Mouse (Mus musculus) heart, embryonic 10.5 days (tissue): ENCODE measurements around the gene Tbkbp1. TPM values are rescaled to one million over a fixed set of nuclear protein-coding genes. Genes with fewer than 3 reads are reported as not detected.

Source experiments
- DNase-seq: peaks from one replicate; pipeline ENCODE4 v3.0.0-alpha.2; 2017; ENCODE audit warnings: low spot score
- H3K27ac ChIP-seq: fragments of 300-500 bp; sonication (generic); 2 replicates; pipeline ENCODE4 v1.5.1; 2016; ENCODE audit warnings: mild to moderate bottlenecking
- H3K27me3 ChIP-seq: fragments of 300-500 bp; sonication (generic); 2 replicates; pipeline ENCODE4 v1.6.1; 2016; ENCODE audit warnings: mild to moderate bottlenecking; ENCODE audit not compliant: poor library complexity, insufficient read depth, severe bottlenecking
- H3K36me3 ChIP-seq: fragments of 300-500 bp; sonication (generic); 2 replicates; pipeline ENCODE4 v1.6.1; 2016; ENCODE audit warnings: mild to moderate bottlenecking, moderate library complexity
- H3K4me1 ChIP-seq: fragments of 300-500 bp; sonication (generic); 2 replicates; pipeline ENCODE4 v1.6.1; 2016; ENCODE audit warnings: mild to moderate bottlenecking
- H3K4me3 ChIP-seq: fragments of 300-500 bp; sonication (generic); 2 replicates; pipeline ENCODE4 v1.5.1; 2016; ENCODE audit warnings: mild to moderate bottlenecking, moderate library complexity
- H3K9me3 ChIP-seq: fragments of 300-500 bp; sonication (generic); 2 replicates; pipeline ENCODE4 v1.6.1; 2016; ENCODE audit warnings: mild to moderate bottlenecking, moderate library complexity
- WGBS: fragments of 180-500 bp; shearing (Covaris S2); methylation state at CpG from one replicate; pipeline ENCODE4 v1.1.7; 2016; 5-methylcytosine and 5-hydroxymethylcytosine counted together
- polyA plus RNA-seq: library from polyadenylated mRNA; unstranded; fragments of >200 nt; fragmentation: Nextera tagmentation; extraction: Ambion mirVana; gene quantifications from 2 replicates; pipeline ENCODE4 v1.2.1, GENCODE M21; 2016

Tbkbp1 gene
- polyA plus RNA-seq, 1 experiment from 2014 or later: 8.4 TPM

GRCm38 (mm10) chr11:97150411-97151330, 624 bp downstream of the Tbkbp1 start:
- Histone ChIP-seq H3K27ac (peak overlapping the region; percentile 93), H3K4me1 (peaks cover 62% of the 10 kb centered on the region), H3K27me3 (peaks cover 25% of the 10 kb centered on the region), H3K4me3 (peak overlapping the region; percentile 83), H3K36me3 (peaks cover 26% of the 10 kb centered on the region), H3K9me3 (no peaks in the 10 kb centered on the region)
- under 1% methylated on average over 101 of the region's 102 CpGs for WGBS
- peak; percentile 84 for DNase-seq

- no peaks in the 10 kb centered on the region for H3K9me3 ChIP-seq
- DNase-seq: no peak
- peak overlapping the region; percentile 93 for H3K27ac ChIP-seq
- H3K4me1 ChIP-seq: peaks cover 67% of the 10 kb centered on the region
- 2% methylated on average over 14 of the region's 14 CpGs for WGBS
- peaks cover 30% of the 10 kb centered on the region for H3K27me3 ChIP-seq
- peaks cover 25% of the 10 kb centered on the region for H3K36me3 ChIP-seq
- H3K4me3 ChIP-seq: peak overlapping the region; percentile 83
Measured at GRCm38 (mm10) chr11:97149995-97150410, 1.3 kb downstream of the Tbkbp1 start.

GRCm38 (mm10) chr11:97149026-97149425, 2.3 kb downstream of the Tbkbp1 start:
- Histone ChIP-seq H3K27ac (peak overlapping the region; percentile 93), H3K4me3 (peak overlapping the region; percentile 83), H3K4me1 (peaks cover 74% of the 10 kb centered on the region), H3K27me3 (peaks cover 32% of the 10 kb centered on the region), H3K9me3 (no peaks in the 10 kb centered on the region), H3K36me3 (peaks cover 27% of the 10 kb centered on the region)
- no peak for DNase-seq
- WGBS: 17% methylated on average over 9 of the region's 9 CpGs

GRCm38 (mm10) chr11:97148591-97148990, 2.7 kb downstream of the Tbkbp1 start:
- H3K36me3 ChIP-seq: peaks cover 31% of the 10 kb centered on the region
- H3K27me3 ChIP-seq: peaks cover 35% of the 10 kb centered on the region
- H3K4me3 ChIP-seq: peak overlapping the region; percentile 83
- H3K9me3 ChIP-seq: no peaks in the 10 kb centered on the region
- no peak for DNase-seq
- H3K4me1 ChIP-seq: peaks cover 78% of the 10 kb centered on the region
- peak overlapping the region; percentile 93 for H3K27ac ChIP-seq
- WGBS: 28% methylated on average over 12 of the region's 12 CpGs

GRCm38 (mm10) chr11:97147333-97147732, 4.0 kb downstream of the Tbkbp1 start:
- DNase-seq: no peak
- H3K36me3 ChIP-seq: peaks cover 35% of the 10 kb centered on the region
- peaks cover 75% of the 10 kb centered on the region for H3K4me1 ChIP-seq
- no peak overlapping the region for H3K27ac ChIP-seq
- no peak overlapping the region for H3K4me3 ChIP-seq
- peaks cover 37% of the 10 kb centered on the region for H3K27me3 ChIP-seq
- H3K9me3 ChIP-seq: no peaks in the 10 kb centered on the region
- 73% methylated on average over 8 of the region's 8 CpGs for WGBS

- 5% methylated on average over 8 of the region's 8 CpGs for WGBS
- peaks cover 39% of the 10 kb centered on the region for H3K36me3 ChIP-seq
- no peak overlapping the region for H3K27ac ChIP-seq
- DNase-seq: peak; percentile 86
- H3K27me3 ChIP-seq: peaks cover 43% of the 10 kb centered on the region
- H3K4me1 ChIP-seq: peaks cover 69% of the 10 kb centered on the region
- no peaks in the 10 kb centered on the region for H3K9me3 ChIP-seq
- H3K4me3 ChIP-seq: peak overlapping the region; percentile 27
Measured at GRCm38 (mm10) chr11:97146724-97147123, 4.6 kb downstream of the Tbkbp1 start.

GRCm38 (mm10) chr11:97145951-97146350, 5.3 kb downstream of the Tbkbp1 start:
- peaks cover 51% of the 10 kb centered on the region for H3K27me3 ChIP-seq
- H3K4me1 ChIP-seq: peaks cover 61% of the 10 kb centered on the region
- H3K36me3 ChIP-seq: peaks cover 41% of the 10 kb centered on the region
- 62% methylated on average over 9 of the region's 9 CpGs for WGBS
- DNase-seq: no peak
- H3K27ac ChIP-seq: no peak overlapping the region
- H3K9me3 ChIP-seq: no peaks in the 10 kb centered on the region
- H3K4me3 ChIP-seq: no peak overlapping the region

GRCm38 (mm10) chr11:97145320-97145719, 6.0 kb downstream of the Tbkbp1 start:
- peaks cover 41% of the 10 kb centered on the region for H3K36me3 ChIP-seq
- peaks cover 60% of the 10 kb centered on the region for H3K4me1 ChIP-seq
- H3K27ac ChIP-seq: 0 out of 2 replicates have a peak overlapping the region, but pooled peaks have one; percentile 37
- no peak overlapping the region for H3K4me3 ChIP-seq
- 49% methylated on average over 2 of the region's 2 CpGs for WGBS
- DNase-seq: no peak
- no peaks in the 10 kb centered on the region for H3K9me3 ChIP-seq
- H3K27me3 ChIP-seq: peaks cover 57% of the 10 kb centered on the region

GRCm38 (mm10) chr11:97143196-97143900, 7.9 kb downstream of the Tbkbp1 start:
- Histone ChIP-seq H3K9me3 (no peaks in the 10 kb centered on the region), H3K27me3 (peaks cover 62% of the 10 kb centered on the region), H3K27ac (no peak overlapping the region), H3K4me1 (peaks cover 60% of the 10 kb centered on the region), H3K36me3 (peaks cover 51% of the 10 kb centered on the region), H3K4me3 (no peak overlapping the region)
- no peak for DNase-seq
- 70% methylated on average over 9 of the region's 9 CpGs for WGBS

GRCm38 (mm10) chr11:97142159-97142608, 9.1 kb downstream of the Tbkbp1 start:
- 58% methylated on average over 8 of the region's 8 CpGs for WGBS

GRCm38 (mm10) chr11:97140811-97141210, 10.5 kb downstream of the Tbkbp1 start:
- WGBS: 64% methylated on average over 4 of the region's 4 CpGs
- no peak for DNase-seq
- H3K27me3 ChIP-seq: peaks cover 79% of the 10 kb centered on the region
- no peak overlapping the region for H3K4me3 ChIP-seq
- peaks cover 55% of the 10 kb centered on the region for H3K36me3 ChIP-seq
- H3K9me3 ChIP-seq: no peaks in the 10 kb centered on the region
- H3K27ac ChIP-seq: no peak overlapping the region
- H3K4me1 ChIP-seq: peaks cover 55% of the 10 kb centered on the region

More at GRCm38 (mm10) chr11:97142159-97142608, 9.1 kb downstream of the Tbkbp1 start:
- DNase-seq: no peak
- peaks cover 64% of the 10 kb centered on the region for H3K4me1 ChIP-seq
- peaks cover 53% of the 10 kb centered on the region for H3K36me3 ChIP-seq
- H3K27me3 ChIP-seq: peaks cover 68% of the 10 kb centered on the region
- H3K4me3 ChIP-seq: no peak overlapping the region
- H3K27ac ChIP-seq: no peak overlapping the region
- no peaks in the 10 kb centered on the region for H3K9me3 ChIP-seq

- Histone ChIP-seq H3K4me1 (peaks cover 50% of the 10 kb centered on the region), H3K27ac (peak overlapping the region; percentile 80), H3K9me3 (no peaks in the 10 kb centered on the region), H3K4me3 (peak overlapping the region; percentile 68), H3K27me3 (peaks cover 86% of the 10 kb centered on the region), H3K36me3 (peaks cover 41% of the 10 kb centered on the region)
- DNase-seq: no peak
- WGBS: 16% methylated on average over 14 of the region's 15 CpGs
Measured at GRCm38 (mm10) chr11:97139256-97139655, 12.0 kb downstream of the Tbkbp1 start.
